Mouse (Mus musculus): Measurements from ENCODE around the gene Gm49388.

DNA sequence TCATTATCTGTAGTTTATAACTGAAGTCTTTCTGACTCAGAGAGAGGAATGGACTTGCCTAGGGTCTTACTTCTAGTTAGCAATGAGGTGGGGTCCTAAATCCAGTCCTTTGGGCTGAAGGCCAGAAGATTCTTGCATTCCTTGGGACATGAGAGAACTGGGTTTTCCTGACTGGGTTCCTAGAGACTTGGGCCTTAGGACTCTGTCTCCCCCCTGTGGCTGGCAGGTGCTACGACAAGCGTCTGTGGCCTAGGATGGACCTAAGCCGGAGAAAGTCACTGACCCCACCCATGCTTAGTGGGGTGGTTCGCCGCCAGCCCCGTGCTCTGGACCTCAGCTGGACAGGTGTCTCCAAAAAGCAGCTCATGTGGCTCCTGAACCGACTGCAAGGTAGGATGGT, 24.4 kb upstream of the Gm49388 start:
- TF ChIP-seq CTCF (IDR thresholded peaks at IDR 0.05; ENCODE audit: low read depth, low read length) (peak; percentile 96), POLR2A (IDR thresholded peaks at IDR 0.05; ENCODE audit: extremely low read depth, insufficient read depth, low read length) (no peak)
